Mouse (Mus musculus) small intestine, adult 2 months (tissue): ENCODE results near the gene Svip. TPM values are rescaled to one million over a fixed set of nuclear protein-coding genes. Genes with fewer than 3 reads are reported as not detected.

Experiments used
- H3K27ac ChIP-seq: fragments of 200-500 bp; 2 replicates; pipeline ENCODE4 v1.5.1; 2012; ENCODE audit warnings: low read depth, low read length, control low read depth, inconsistent platforms; ENCODE audit not compliant: insufficient read depth
- H3K27me3 ChIP-seq: fragments of 200-500 bp; 2 replicates; pipeline ENCODE4 v1.6.1; 2012; ENCODE audit warnings: mild to moderate bottlenecking, moderate library complexity, low read length, inconsistent platforms; ENCODE audit not compliant: control insufficient read depth, insufficient read depth
- H3K36me3 ChIP-seq: fragments of 200-500 bp; 2 replicates; pipeline ENCODE4 v1.6.1; 2012; ENCODE audit warnings: mild to moderate bottlenecking, low read length, control low read depth, inconsistent platforms; ENCODE audit not compliant: control insufficient read depth, insufficient read depth
- H3K4me1 ChIP-seq: fragments of 200-500 bp; 2 replicates; pipeline ENCODE4 v1.6.1; 2012; ENCODE audit warnings: low read length, inconsistent platforms, mixed read lengths; ENCODE audit not compliant: control insufficient read depth, insufficient read depth, insufficient read length
- H3K4me3 ChIP-seq: fragments of 200-500 bp; 2 replicates; pipeline ENCODE4 v1.5.1; 2012; ENCODE audit warnings: low read depth, mild to moderate bottlenecking, control low read depth, inconsistent platforms, low read length, moderate library complexity
- CTCF ChIP-seq: fragments of 200-500 bp; IDR thresholded peaks from 2 replicates; pipeline ENCODE4 v1.5.1; 2012; ENCODE audit warnings: low read depth, mild to moderate bottlenecking, control low read depth, inconsistent platforms, low read length, moderate library complexity, mixed read lengths; ENCODE audit not compliant: insufficient replicate concordance, insufficient read length; ENCODE audit errors: extremely low read depth
- POLR2A ChIP-seq: fragments of 200-500 bp; IDR thresholded peaks from 2 replicates; pipeline ENCODE4 v1.6.1; 2012; ENCODE audit warnings: low read depth, mild to moderate bottlenecking, control low read depth, inconsistent platforms, low read length, moderate library complexity
- WGBS: fragments of 180-500 bp; shearing (Covaris S2); methylation state at CpG from one replicate; pipeline ENCODE4 v1.1.7; 2018; 5-methylcytosine and 5-hydroxymethylcytosine counted together
- polyA plus RNA-seq: library from polyadenylated mRNA; depleted of rRNA; stranded (reverse); fragments of >200 nt; gene quantifications from 2 replicates; pipeline ENCODE4 v1.2.3, GENCODE M21; 2012

Gene Svip
- polyA plus RNA-seq, 1 experiment = 1.8 TPM

DNA sequence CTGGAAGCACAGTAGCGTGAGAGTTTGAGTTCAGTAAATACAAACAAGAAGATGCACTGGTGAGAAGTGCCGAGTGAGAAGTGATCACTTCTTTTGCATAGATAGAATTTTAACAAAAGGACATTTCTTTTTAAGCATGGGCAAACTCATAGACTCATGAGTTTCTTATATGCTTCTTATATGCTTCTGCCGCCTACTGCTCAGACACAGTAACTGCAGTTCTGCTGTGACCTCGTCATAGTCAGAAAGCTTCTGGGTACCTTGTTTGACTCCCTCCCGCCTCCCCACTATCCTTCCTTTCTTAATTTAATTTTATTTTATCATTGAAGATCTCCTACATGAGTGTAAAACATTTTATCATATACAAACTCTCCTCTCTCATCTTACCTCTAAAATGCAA, 26.5 kb downstream of the Svip start:
- Histone ChIP-seq H3K4me3 (no peak overlapping the region), H3K27me3 (no peaks in the 10 kb centered on the region)
- TF ChIP-seq POLR2A (no peak), CTCF (peak; percentile 20; the same call in 1 of the 2 replicates)

DNA sequence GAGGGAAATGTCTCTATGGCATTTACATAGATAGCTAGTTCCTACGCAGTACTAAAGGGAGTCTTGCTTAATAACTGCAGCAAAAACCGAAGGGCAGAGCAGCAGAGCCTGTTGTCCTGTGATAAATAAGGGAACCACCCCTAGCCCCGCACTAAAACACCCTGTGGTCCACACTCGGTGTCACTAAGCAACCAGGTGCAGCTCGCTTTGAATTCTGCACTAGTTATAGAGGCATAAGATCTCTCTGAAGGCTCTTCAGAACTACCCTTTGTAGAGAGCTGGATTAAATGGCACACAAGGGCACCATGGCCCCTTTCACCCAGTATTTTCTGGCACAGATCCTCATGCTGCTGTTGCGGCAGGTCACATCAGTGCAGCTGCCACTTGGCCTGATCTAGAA, 30.6 kb downstream of the Svip start:
- no peaks in the 10 kb centered on the region for H3K36me3 ChIP-seq
- H3K27me3 ChIP-seq = no peaks in the 10 kb centered on the region
- H3K27ac ChIP-seq = no peak overlapping the region
- H3K4me1 ChIP-seq = no peaks in the 10 kb centered on the region
- TF ChIP-seq POLR2A (no peak), CTCF (no peak)
- H3K4me3 ChIP-seq = no peak overlapping the region
- 70% methylated on average over 6 of the region's 6 CpGs for WGBS

More for the DNA sequence above, 26.5 kb downstream of the Svip start:
- H3K36me3 ChIP-seq = no peaks in the 10 kb centered on the region
- no peak overlapping the region for H3K27ac ChIP-seq
- H3K4me1 ChIP-seq = no peaks in the 10 kb centered on the region
- 55% methylated on average over 5 of the region's 5 CpGs for WGBS

DNA sequence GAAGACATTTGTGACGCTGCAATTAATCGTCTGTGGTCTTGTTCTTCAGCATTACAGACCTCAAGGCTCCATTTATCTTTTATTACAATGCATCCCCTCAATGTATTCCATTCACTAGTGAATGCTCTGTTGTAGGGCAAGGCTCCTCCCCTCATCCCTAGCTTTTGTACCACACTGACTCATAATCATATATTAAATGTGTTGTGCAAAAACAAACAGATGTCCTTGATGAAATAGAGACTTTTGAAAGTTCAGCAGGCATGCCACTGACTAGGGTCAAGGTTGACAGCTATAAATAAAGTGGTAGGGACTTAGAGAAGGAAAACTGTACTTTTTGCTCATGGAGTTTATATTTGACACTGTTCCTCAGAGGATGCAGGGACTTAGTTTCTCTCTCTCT, 32.3 kb downstream of the Svip start:
- Histone ChIP-seq H3K4me1 (no peaks in the 10 kb centered on the region), H3K27me3 (no peaks in the 10 kb centered on the region), H3K27ac (no peak overlapping the region), H3K36me3 (no peaks in the 10 kb centered on the region), H3K4me3 (no peak overlapping the region)
- 86% methylated on average over 2 of the region's 2 CpGs for WGBS
- no peak for TF ChIP-seq CTCF
- TF ChIP-seq POLR2A = no peak

DNA sequence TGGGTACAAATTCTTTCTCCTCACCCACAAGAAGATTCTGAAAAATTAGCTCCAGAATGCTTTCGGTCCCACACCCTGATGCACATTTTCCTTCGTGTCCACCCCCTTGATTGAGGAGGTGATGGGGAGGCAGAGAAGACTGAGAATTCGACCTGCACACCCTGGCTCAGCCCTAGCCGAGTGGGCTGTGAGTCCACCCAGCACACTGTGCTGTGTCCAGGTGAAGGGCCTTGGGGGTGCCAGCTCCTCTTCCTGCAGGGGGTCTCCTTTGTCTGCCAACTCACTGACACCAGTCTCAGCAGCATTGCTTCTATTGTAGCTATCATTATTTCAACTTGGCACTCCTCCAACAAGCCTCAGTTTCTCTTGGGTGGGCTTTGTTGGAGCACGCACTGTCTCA, 32.7 kb downstream of the Svip start:
- Histone ChIP-seq H3K27me3 (no peaks in the 10 kb centered on the region), H3K27ac (no peak overlapping the region), H3K36me3 (no peaks in the 10 kb centered on the region), H3K4me3 (no peak overlapping the region), H3K4me1 (no peaks in the 10 kb centered on the region)
- no peak for TF ChIP-seq POLR2A
- no peak for TF ChIP-seq CTCF
- 74% methylated on average over 5 of the region's 5 CpGs for WGBS

DNA sequence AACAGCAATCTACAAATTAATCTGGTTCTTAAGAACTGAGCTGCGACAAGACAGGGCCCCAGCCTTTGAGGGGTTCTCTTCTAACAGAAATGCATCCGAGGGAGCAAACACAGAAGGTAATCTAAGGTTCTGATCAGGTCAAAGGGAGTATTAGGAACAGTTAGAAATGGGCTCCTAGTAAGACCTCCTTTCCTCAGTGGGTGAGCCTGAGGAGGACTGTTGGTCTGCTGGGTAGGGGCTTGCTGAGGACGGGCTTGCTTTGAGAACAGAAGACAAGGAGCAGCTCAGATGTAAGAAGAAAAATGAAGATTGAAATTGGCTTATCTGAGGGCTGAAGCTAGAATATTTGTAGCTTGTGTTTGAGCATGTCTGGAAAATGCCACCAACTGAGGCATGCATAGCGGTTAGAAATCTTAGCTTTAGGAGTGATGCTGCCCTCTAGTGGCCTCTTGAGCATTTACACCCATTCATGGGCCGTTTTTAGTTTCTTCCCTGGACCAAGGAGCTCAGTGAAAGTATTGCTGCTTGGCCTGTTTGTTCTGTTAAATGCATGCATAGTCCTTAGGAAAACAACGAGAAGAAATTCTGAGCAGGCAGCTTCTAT, 33.5 kb downstream of the Svip start:
- Histone ChIP-seq H3K27ac (no peak overlapping the region), H3K4me3 (no peak overlapping the region), H3K27me3 (no peaks in the 10 kb centered on the region), H3K4me1 (no peaks in the 10 kb centered on the region), H3K36me3 (no peaks in the 10 kb centered on the region)
- WGBS = 40% methylated on average over 6 of the region's 6 CpGs
- TF ChIP-seq POLR2A (no peak), CTCF (0 out of 2 replicates have a peak, but pooled peaks have one; percentile 9)

DNA sequence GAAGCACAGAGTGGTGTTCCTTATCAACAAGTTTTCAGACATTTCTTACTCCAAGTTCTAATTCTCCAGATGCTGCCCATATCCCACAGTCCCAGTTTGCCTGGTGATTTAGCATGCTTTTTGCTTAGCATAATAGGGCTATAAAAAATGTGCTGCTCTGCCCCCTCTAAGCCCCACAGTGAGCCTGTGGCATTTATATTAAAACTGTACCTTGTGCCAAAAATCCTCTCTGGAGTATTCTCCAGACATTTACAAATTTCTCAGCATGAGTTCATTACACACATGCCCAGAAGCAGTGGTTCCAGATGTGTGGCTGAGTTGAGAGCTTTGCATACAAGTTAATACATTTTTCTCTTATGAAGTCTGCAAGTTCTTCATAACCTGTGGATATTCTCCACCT, 36.4 kb downstream of the Svip start:
- TF ChIP-seq POLR2A (no peak), CTCF (no peak)
- no peaks in the 10 kb centered on the region for H3K36me3 ChIP-seq

DNA sequence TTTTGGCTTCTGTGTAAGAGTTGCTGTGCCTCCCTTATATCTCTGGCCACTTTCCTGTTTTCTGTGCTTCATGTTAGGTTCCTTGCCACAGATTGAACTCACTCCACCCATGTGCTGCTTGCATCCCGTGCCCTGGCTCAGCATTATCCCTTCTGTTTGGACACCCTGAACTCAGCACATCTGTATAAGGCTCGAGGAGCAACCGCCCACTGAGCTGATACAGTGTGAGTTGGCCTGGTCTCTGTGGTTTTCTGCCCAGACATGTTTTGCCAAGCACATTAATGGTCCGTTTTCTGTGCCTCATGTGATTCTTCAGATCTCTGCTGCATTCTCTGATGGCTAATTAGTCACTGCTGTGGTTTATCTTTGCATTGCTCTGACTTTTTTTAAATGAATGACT, 38.2 kb downstream of the Svip start:
- 85% methylated on average over 4 of the region's 4 CpGs for WGBS
- no peaks in the 10 kb centered on the region for H3K4me1 ChIP-seq
- no peaks in the 10 kb centered on the region for H3K36me3 ChIP-seq
- no peak for TF ChIP-seq POLR2A
- TF ChIP-seq CTCF = no peak
- H3K27me3 ChIP-seq = no peaks in the 10 kb centered on the region
- H3K4me3 ChIP-seq = no peak overlapping the region
- H3K27ac ChIP-seq = no peak overlapping the region

More for the DNA sequence above, 36.4 kb downstream of the Svip start:
- Histone ChIP-seq H3K27me3 (no peaks in the 10 kb centered on the region), H3K27ac (no peak overlapping the region), H3K4me1 (no peaks in the 10 kb centered on the region), H3K4me3 (no peak overlapping the region)
